Mouse (Mus musculus): Measurements from ENCODE around the gene Spns2. TPM values are rescaled to one million over a fixed set of nuclear protein-coding genes. Genes with fewer than 3 reads are reported as not detected.

The Spns2 gene
- polyA plus RNA-seq, 1 experiment from 2014 or later: 13.0 TPM

Other genes starting within 250 kb of the Spns2 start
- 0.35 and 0.42 TPM in 2 replicates for gene Slc13a5, start 222.7 kb downstream of the Spns2 start, polyA plus RNA-seq (2016; fragmentation: Nextera tagmentation; extraction: Ambion mirVana)
- gene Xaf1, start 188.3 kb downstream of the Spns2 start, polyA plus RNA-seq (2016; fragmentation: Nextera tagmentation; extraction: Ambion mirVana): 1.9 and 2.0 TPM in 2 replicates
- not detected in 2 replicates for gene Fbxo39, start 175.5 kb downstream of the Spns2 start, polyA plus RNA-seq (2016; fragmentation: Nextera tagmentation; extraction: Ambion mirVana)
- 4.5 and 5.3 TPM in 2 replicates for gene Tekt1, start 127.5 kb downstream of the Spns2 start, polyA plus RNA-seq (2016; fragmentation: Nextera tagmentation; extraction: Ambion mirVana)
- 15.0 and 15.7 TPM in 2 replicates for gene Smtnl2, start 78.2 kb downstream of the Spns2 start, polyA plus RNA-seq (2016; fragmentation: Nextera tagmentation; extraction: Ambion mirVana)
- gene Ggt6, start 54.4 kb downstream of the Spns2 start, polyA plus RNA-seq (2016; fragmentation: Nextera tagmentation; extraction: Ambion mirVana): not detected in 2 replicates
- gene Mybbp1a, start 48.5 kb downstream of the Spns2 start, polyA plus RNA-seq (2016; fragmentation: Nextera tagmentation; extraction: Ambion mirVana): 105 and 111 TPM in 2 replicates
- gene Spns3, start 60.6 kb upstream of the Spns2 start, polyA plus RNA-seq (2016; fragmentation: Nextera tagmentation; extraction: Ambion mirVana): 0.22 TPM in 1 of 2 replicates, not detected in the other
- gene Ube2g1, start 117.4 kb upstream of the Spns2 start, polyA plus RNA-seq (2016; fragmentation: Nextera tagmentation; extraction: Ambion mirVana): 114 and 119 TPM in 2 replicates
- gene Ankfy1, start 200.1 kb upstream of the Spns2 start, polyA plus RNA-seq (2016; fragmentation: Nextera tagmentation; extraction: Ambion mirVana): 25.1 and 26.8 TPM in 2 replicates

All from neural tube, embryonic 12.5 days (tissue).